Mouse (Mus musculus) C2C12 (cell line): ENCODE data around the gene Hephl1. TPM values are rescaled to one million over a fixed set of nuclear protein-coding genes. Genes with fewer than 3 reads are reported as not detected.

Experiments used
- H3K27me3 ChIP-seq: one replicate; pipeline ENCODE4 v1.6.1; 2011; ENCODE audit not compliant: control insufficient read depth, insufficient read depth, insufficient read length
- H3K36me3 ChIP-seq: one replicate; pipeline ENCODE4 v1.6.1; 2011; ENCODE audit not compliant: control insufficient read depth, insufficient read depth
- H3K4me3 ChIP-seq: one replicate; pipeline ENCODE4 v1.5.1; 2011; ENCODE audit warnings: mild to moderate bottlenecking, control low read depth; ENCODE audit not compliant: poor library complexity, insufficient read depth, severe bottlenecking
- H3K79me2 ChIP-seq: one replicate; pipeline ENCODE4 v1.6.1; 2011; ENCODE audit not compliant: control insufficient read depth, insufficient read depth
- H3K79me3 ChIP-seq: one replicate; pipeline ENCODE4 v1.6.1; 2011; ENCODE audit warnings: low read depth, control low read depth
- H3ac ChIP-seq: one replicate; pipeline ENCODE3; 2011; ENCODE audit warnings: low read depth; ENCODE audit not compliant: control insufficient read depth, insufficient read length
- CEBPB ChIP-seq: IDR thresholded peaks from one replicate; pipeline ENCODE4 v1.6.1; 2011; ENCODE audit warnings: low read depth, mild to moderate bottlenecking, control low read depth, moderate library complexity
- CTCF ChIP-seq: IDR thresholded peaks from one replicate; pipeline ENCODE4 v1.5.1; 2011; ENCODE audit not compliant: control insufficient read depth, insufficient read depth, insufficient read length
- FOSL1 ChIP-seq: IDR thresholded peaks from one replicate; pipeline ENCODE4 v1.8.0; 2011; ENCODE audit warnings: mild to moderate bottlenecking, low read length; ENCODE audit not compliant: poor library complexity, insufficient read depth, severe bottlenecking
- MAX ChIP-seq: IDR thresholded peaks from one replicate; pipeline ENCODE4 v1.6.1; 2011; ENCODE audit warnings: mild to moderate bottlenecking, control low read depth
- MYOD1 ChIP-seq: IDR thresholded peaks from one replicate; pipeline ENCODE4 v1.6.1; 2011; ENCODE audit warnings: low read depth; ENCODE audit not compliant: control insufficient read depth, insufficient read length
- MYOG ChIP-seq: IDR thresholded peaks from one replicate; pipeline ENCODE4 v1.6.1; 2011; ENCODE audit not compliant: control insufficient read depth, insufficient read length; ENCODE audit errors: extremely low read depth
- USF1 ChIP-seq: IDR thresholded peaks from one replicate; pipeline ENCODE4 v1.6.1; 2011; ENCODE audit warnings: low read depth, mild to moderate bottlenecking, control low read depth, moderate library complexity
- polyA plus RNA-seq: library from polyadenylated mRNA; unstranded; fragments of >200 nt; fragmentation: generic; extraction: Trizol; gene quantifications from one replicate; pipeline ENCODE4 v1.2.1, GENCODE M21; 2012; ENCODE audit warnings: missing spikeins

The Hephl1 gene
- polyA plus RNA-seq, 1 experiment, result 0.08 TPM

DNA sequence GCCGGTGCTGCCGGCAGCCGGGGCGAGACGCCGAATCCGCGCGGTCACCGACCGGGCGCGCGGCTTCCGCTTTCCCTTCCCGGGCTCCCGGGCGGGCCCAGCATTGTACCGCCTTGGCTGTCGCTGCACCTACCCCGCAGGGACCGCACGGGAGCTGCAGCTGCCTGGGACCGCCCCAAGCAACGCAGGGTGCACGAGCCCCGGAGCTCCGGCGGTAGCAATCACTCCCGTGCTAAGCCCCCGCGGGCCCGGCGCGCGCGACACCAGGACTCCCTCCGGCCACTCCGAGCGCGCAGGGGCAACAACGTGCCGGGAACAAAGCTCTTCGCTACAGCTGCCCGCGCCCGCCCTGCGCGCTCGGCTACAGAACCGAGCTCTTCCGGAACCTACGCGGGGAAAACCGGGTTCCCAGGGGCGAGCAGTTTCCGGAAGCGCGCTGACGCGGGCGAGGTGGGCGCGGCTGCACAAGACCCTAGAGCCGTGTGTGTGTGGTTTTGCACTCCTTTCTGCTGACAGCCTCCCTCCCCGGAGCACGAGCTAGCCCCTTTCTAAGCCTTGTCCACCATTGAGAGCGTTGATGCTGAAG, 66.7 kb downstream of the Hephl1 start, which contains the start of gene Panx1:
Gene Panx1, minus strand, starts transcription at position 395 of the 586 bp plus-strand sequence.
- Histone ChIP-seq H3K27me3 (no peaks in the 10 kb centered on the region), H3ac (peak within 1 kb of the TSS; percentile 81), H3K4me3 (peak within 1 kb of the TSS; percentile 57), H3K79me3 (peaks cover 24% of the 10 kb centered on the region), H3K36me3 (no peaks in the 10 kb centered on the region), H3K79me2 (peaks cover 50% of the 10 kb centered on the region)
- TF ChIP-seq CTCF, result no peak
- TF ChIP-seq MYOD1, result no peak

DNA sequence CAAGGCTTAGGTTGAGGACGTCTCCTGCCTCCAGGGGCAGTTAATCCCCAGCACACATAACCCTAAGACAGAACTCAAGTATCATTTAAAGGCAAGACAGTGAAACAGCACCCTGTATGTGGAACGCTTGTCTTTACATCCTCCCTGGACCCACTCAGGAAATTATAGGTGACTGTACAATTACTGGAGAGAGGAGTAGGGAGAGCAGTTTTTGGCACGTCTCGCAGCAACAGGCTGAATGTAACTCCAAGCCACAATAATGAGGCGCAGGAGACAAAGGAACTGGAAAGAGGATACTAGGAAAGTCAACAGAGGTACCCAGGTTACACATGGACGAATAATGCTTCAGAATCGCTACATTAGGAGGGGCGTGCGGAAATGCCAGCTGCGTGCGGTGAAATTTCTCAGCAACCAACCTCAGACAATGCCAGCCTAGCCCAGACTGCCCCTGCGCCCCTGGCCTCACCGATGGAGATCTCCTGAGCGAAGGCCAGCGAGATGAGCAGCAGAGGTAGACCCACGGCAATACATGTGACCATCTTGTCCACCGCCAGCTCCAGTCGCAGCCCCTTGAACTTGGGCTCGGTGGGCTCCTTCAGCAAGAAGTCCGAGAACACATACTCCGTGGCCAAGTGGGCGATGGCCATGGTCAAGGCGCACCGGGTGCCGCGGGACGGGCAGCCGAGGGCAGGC, 67.4 kb downstream of the Hephl1 start:
- Histone ChIP-seq H3K27me3 (no peaks in the 10 kb centered on the region), H3K4me3 (peak overlapping the region; percentile 57), H3K79me3 (peaks cover 29% of the 10 kb centered on the region), H3K36me3 (no peaks in the 10 kb centered on the region), H3ac (peak overlapping the region; percentile 81), H3K79me2 (peaks cover 56% of the 10 kb centered on the region)
- TF ChIP-seq MYOG (no peak), USF1 (no peak), CTCF (no peak), CEBPB (no peak)

DNA sequence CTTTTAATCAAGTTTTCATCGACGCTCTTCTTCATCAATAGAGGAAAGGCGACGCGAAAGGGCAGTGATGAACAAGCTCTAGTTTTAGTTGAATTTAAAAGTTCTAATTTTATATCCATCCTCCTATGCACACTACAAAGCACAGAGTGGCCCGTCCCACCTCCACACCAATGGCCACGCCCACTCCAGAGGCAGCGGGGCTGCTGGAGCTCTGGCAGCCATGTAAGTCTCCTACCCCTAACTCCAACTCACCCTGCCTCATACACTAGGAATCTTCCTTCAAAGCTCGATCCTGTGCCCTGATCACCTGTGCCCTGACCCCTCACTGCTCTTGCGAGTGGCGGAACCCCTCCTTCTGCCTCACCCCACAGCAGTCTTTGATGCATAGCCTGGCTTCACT, 70.4 kb downstream of the Hephl1 start:
- no peaks in the 10 kb centered on the region for H3K36me3 ChIP-seq
- peaks cover 74% of the 10 kb centered on the region for H3K79me2 ChIP-seq
- H3K27me3 ChIP-seq, result no peaks in the 10 kb centered on the region
- no peak overlapping the region for H3K4me3 ChIP-seq
- no peak for TF ChIP-seq MYOG
- TF ChIP-seq FOSL1, result no peak
- no peak for TF ChIP-seq MAX
- no peak for TF ChIP-seq MYOD1
- no peak for TF ChIP-seq CTCF
- TF ChIP-seq CEBPB, result no peak
- no peak for TF ChIP-seq USF1
- H3ac ChIP-seq, result no peak overlapping the region
- H3K79me3 ChIP-seq, result peaks cover 41% of the 10 kb centered on the region

DNA sequence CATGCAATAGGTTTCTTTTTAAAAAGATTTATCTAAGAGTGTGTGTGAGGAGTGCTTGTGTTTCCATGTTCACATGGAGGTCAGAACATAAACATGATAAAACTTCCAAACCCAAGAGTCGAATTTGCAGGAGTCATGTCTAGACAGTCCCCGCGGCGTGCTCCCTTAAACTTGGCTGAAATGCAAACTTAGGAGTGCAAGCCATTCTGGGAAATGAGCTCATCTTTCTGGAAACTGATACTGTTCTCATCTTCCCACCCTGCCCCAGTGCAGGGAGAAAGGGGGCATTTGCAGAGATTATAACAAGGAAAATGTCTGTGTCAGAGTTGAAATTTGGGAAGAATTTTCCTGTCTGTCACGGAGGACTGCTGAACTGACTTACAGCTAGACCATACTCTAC, 72.1 kb downstream of the Hephl1 start:
- H3K79me3 ChIP-seq, result peaks cover 48% of the 10 kb centered on the region
- TF ChIP-seq FOSL1 (no peak), USF1 (no peak), MYOD1 (no peak), CTCF (no peak), MAX (no peak), MYOG (no peak), CEBPB (no peak)
- no peak overlapping the region for H3K4me3 ChIP-seq
- no peak overlapping the region for H3ac ChIP-seq
- H3K79me2 ChIP-seq, result peaks cover 83% of the 10 kb centered on the region
- no peaks in the 10 kb centered on the region for H3K36me3 ChIP-seq
- no peaks in the 10 kb centered on the region for H3K27me3 ChIP-seq

DNA sequence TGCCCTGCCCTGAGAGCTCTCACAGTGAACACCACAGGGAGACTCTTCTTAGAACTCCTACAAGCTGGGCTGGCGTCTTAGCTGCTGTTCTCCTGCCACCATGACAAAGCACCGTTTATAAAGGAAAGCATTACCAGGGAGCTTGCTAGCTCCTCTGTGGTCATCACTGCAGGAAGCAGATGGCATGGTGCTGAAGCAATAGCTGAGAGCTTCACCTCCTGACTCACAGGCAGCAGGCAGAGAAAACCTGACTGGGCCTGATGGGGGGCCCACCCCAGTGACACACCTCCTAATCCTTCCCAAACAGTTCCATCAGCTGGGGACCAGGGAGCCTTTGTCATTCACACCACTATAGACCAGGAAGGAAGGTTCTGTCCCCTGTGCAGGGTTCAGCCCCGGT, 74.2 kb downstream of the Hephl1 start:
- H3ac ChIP-seq, result no peak overlapping the region
- H3K79me3 ChIP-seq, result peaks cover 37% of the 10 kb centered on the region
- TF ChIP-seq MYOG, result no peak
- no peak for TF ChIP-seq USF1
- TF ChIP-seq MYOD1, result no peak
- TF ChIP-seq CTCF, result no peak
- no peak for TF ChIP-seq CEBPB
- no peak for TF ChIP-seq MAX
- TF ChIP-seq FOSL1, result no peak
- H3K4me3 ChIP-seq, result no peak overlapping the region
- no peaks in the 10 kb centered on the region for H3K36me3 ChIP-seq
- no peaks in the 10 kb centered on the region for H3K27me3 ChIP-seq
- H3K79me2 ChIP-seq, result peaks cover 83% of the 10 kb centered on the region

DNA sequence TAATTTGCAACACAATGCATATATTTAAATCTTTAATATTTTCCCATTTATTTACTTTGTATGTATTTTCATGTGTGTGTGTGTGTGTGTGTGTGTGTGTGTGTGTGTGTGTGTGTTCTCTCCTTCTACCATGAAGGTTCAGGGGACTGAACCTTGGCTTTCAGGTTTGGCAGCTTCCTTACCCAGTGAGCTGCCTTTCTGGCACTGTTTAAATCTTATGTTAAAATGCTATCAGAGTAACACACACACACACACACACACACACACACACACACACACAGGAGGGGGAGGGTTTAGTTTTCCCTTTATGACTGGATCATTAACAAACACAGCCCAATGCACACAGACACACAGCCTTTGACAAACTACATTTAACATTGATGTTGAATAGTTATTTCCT, 74.7 kb downstream of the Hephl1 start:
- H3K4me3 ChIP-seq, result no peak overlapping the region
- H3K27me3 ChIP-seq, result no peaks in the 10 kb centered on the region
- H3K36me3 ChIP-seq, result no peaks in the 10 kb centered on the region
- H3K79me3 ChIP-seq, result peaks cover 32% of the 10 kb centered on the region
- TF ChIP-seq MYOD1 (no peak), FOSL1 (no peak), CEBPB (no peak), USF1 (no peak), CTCF (no peak), MAX (no peak), MYOG (no peak)
- no peak overlapping the region for H3ac ChIP-seq
- peaks cover 79% of the 10 kb centered on the region for H3K79me2 ChIP-seq
